Mouse (Mus musculus) right cerebral cortex, postnatal 14 days (tissue): Measurements from ENCODE around the gene Dgkh.

Experiments
- DNase-seq: peaks from one replicate; pipeline ENCODE4 v3.0.0; 2022

Gene Dgkh

GRCm38 (mm10) chr14:78532345-78532744 is 200.2 kb downstream of the Dgkh start:
- DNase-seq, result no peak

DNA sequence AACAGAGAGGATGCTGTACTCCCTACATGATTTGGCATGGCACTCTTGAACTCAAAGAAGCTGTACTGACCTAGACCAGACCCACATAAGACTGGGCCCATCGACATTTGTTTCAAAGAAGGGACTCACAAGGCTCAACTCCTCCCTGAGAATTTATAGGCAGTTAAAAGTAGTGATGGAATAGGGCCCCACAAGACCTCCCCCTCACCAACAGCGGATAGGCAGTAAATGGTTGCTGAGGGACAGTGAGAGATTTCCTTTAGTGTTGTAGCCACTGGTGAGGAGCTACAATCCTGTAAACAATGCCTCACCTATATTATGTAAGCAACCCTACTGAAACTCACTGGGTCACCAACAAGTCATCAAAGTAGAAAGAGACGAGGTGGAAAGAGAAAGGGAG is 202.3 kb downstream of the Dgkh start:
- DNase-seq, result no peak

DNA sequence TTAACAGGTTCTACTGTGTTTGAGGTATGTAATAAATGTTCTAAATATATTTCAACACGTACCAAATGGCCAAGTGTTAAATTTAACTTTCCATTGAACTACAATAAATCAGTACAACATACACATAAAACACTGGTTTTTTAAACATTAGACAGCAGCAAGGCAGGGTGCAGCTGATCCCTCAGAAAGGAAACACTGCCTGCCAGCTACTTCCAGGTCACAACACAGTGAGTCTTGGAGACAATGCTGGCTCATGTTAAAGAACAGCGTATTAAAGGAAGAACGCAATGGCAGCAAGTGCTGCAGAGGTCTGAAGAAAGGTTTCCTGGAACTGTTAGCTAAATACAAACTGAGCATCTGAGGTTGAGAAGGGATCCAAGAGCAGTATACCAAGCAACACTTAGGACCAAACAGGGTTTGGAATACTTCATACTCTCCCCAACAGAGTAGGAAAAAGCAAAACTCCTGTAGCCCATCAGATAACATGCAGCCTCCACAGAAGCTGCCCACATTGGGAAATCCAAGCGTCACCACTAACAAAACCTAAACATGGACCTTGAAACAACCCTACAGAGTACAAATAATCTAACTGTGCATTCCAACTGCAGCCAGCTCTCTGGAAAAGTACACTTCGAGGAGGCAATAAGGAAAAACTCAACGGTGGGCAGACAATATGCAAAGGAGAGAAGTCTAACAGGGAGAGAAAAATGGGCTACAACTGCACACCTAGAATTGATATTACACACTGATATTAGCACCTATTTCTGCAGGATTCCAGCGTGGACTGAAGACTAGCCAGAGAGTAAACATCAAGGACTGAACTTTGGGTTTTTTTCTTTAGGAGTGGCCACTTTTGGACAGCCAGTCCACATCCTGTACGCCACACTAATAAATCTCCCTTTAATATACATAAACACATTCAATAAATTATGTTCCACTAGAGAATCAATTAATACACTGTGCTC is 203.8 kb downstream of the Dgkh start:
- no peak for DNase-seq

DNA sequence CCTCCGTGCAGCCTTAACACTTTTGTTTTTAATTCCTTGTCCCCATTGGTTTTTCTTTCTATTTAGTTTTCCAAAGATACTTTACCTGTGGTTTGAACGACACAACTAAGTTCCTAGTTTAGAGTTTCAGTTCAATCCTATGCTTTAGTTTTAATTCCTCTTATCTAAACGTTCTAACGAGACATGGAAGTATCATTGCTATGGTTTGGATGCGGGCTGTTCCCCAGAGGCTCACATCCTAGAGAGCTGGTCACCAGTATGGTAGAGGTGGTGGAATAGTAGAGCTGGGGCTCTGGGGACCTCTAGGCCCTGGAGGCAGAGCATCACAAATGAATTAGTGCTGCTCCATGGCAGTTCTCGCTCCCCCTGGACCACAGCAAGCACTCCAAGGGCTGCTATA is 205.7 kb downstream of the Dgkh start:
- no peak for DNase-seq

- no peak for DNase-seq
These were observed 206.1 kb downstream of the Dgkh start for GRCm38 (mm10) chr14:78526475-78526874.

DNA sequence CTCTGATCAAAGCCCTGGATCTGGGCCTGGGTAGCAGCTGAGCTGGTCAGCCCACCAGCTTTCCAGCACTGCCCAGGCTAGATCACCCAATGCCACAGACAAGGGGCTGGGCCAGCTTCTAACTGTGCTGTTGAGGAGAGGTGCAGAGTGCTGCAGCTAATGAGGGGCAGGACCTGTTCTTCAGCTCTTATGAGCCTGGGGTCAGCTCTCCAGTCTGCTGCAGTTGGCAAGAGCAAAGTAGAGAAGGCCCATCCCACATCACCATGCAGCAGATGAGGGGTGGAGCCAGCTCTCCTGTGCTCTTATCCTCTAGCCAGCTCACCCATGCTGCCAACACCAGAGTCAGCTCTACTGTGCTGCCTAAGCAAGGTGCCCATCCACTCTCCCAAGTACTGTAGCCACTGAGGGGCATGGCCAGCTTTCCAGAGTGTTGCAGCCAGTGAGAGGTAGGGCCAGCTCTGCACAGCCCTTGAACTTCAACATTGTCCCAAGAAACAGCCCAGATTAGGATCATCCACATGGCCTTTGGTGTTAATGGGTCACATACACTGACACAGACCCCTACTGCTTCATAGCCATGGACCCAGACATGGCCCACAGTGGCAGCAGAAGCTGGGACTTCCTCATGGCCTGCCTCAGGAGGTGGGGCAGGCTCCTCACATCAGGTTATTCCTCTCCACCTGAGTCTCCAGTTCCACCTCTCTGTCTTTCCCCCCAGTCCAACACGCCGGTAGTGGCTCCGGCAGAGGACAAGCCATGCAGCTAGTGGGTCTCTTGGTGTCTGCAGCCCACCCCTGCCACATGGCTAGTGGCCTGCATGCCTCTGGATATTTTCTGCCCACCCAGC is 206.7 kb downstream of the Dgkh start:
- no peak for DNase-seq

DNA sequence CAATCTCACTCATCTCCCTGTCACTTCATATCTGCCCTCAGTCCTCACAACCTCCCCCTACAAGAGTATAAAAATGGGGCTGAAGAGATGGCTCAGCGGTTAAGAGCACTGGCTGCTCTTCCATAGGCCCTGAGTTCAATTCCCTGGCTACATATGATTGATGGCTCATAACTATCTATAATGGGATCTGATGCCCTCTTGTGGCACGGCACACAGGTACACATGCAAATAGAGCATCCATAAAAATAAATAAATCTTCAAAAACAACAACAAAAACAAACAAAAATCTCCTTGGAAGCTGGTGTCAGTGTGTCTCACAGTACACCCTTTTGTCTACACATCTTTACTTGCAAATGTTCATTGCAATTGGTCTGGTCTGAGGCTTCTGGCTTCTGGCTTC is 207.5 kb downstream of the Dgkh start:
- DNase-seq, result no peak

GRCm38 (mm10) chr14:78510713-78511112 is 221.9 kb downstream of the Dgkh start:
- DNase-seq, result no peak

GRCm38 (mm10) chr14:78509791-78510190 is 222.8 kb downstream of the Dgkh start:
- DNase-seq, result no peak
